Mouse (Mus musculus) gastrocnemius, postnatal 14 days (tissue): Measurements from ENCODE around the gene Nkx1-1. TPM values are rescaled to one million over a fixed set of nuclear protein-coding genes. Genes with fewer than 3 reads are reported as not detected.

ENCODE experiments used
- DNase-seq: peaks from one replicate; pipeline ENCODE4 v3.0.0; 2021; ENCODE audit warnings: mixed read lengths
- intact Hi-C: fragments of 180-260 bp; cut with DNase I; formaldehyde crosslinking; loops from one replicate; pipeline ENCODE4 v1.15.1; 2025; ENCODE audit warnings: low total_unique reads
- total RNA-seq, 2 experiments: library from RNA; stranded (reverse); gene quantifications; 2 replicates each; pipeline ENCODE4 v1.2.3; 2021

Gene Nkx1-1
- total RNA-seq, 2 experiments from 2014 or later = not detected

GRCm38 (mm10) chr5:33430106-33430505 is 3.7 kb downstream of the Nkx1-1 start:
- DNase-seq = no peak
- intact Hi-C loops = no loop called here

- intact Hi-C loops = no loop called here
- no peak for DNase-seq
These were observed 6.3 kb downstream of the Nkx1-1 start for GRCm38 (mm10) chr5:33427461-33427860.

- intact Hi-C loops = no loop called here
- no peak for DNase-seq
These were observed 13.5 kb downstream of the Nkx1-1 start for GRCm38 (mm10) chr5:33420313-33420712.

- intact Hi-C loops = no loop called here
- DNase-seq = no peak
These were observed 33.0 kb downstream of the Nkx1-1 start for GRCm38 (mm10) chr5:33400819-33401218.

GRCm38 (mm10) chr5:33396828-33397227 is 36.9 kb downstream of the Nkx1-1 start:
- DNase-seq = no peak
- intact Hi-C loops = loop anchor here (2.0 kb wide), 1 partner anchor 192 kb away; no protein-coding TSS in a partner anchor

GRCm38 (mm10) chr5:33395693-33396092 is 38.1 kb downstream of the Nkx1-1 start:
- intact Hi-C loops = loop anchor here (2.0 kb wide), 1 partner anchor 193 kb away; no protein-coding TSS in a partner anchor
- no peak for DNase-seq

GRCm38 (mm10) chr5:33393803-33394202 is 40.0 kb downstream of the Nkx1-1 start:
- DNase-seq = peak; percentile 67
- intact Hi-C loops = loop anchor here (2.0 kb wide), 1 partner anchor 51 kb away; no protein-coding TSS in a partner anchor

GRCm38 (mm10) chr5:33387550-33387949 is 46.2 kb downstream of the Nkx1-1 start:
- intact Hi-C loops = loop anchor here (10.0 kb wide), 1 partner anchor 183 kb away; no protein-coding TSS in a partner anchor
- no peak for DNase-seq

Other genes with a start within 250 kb of the Nkx1-1 start
- 10 to 100 TPM in 1 of 2 experiments, 1 to 10 TPM in 1; 3.5 to 12.3 TPM for gene Spon2, start 215.5 kb downstream of the Nkx1-1 start, total RNA-seq
- gene Ctbp1, start 159.0 kb downstream of the Nkx1-1 start, total RNA-seq = 100 to 1,000 TPM; 184 to 200 TPM
- gene Maea, start 98.5 kb downstream of the Nkx1-1 start, total RNA-seq = 10 to 100 TPM; 64.9 to 65.0 TPM
- 1 to 10 TPM; 3.2 to 3.6 TPM for gene Uvssa, start 55.4 kb downstream of the Nkx1-1 start, total RNA-seq
- gene Fam53a, start 195.7 kb upstream of the Nkx1-1 start, total RNA-seq = 10 to 100 TPM; 52.5 to 57.0 TPM
- gene Gm9903, start 195.9 kb upstream of the Nkx1-1 start, total RNA-seq = 1 to 10 TPM in 1 of 2 experiments, under 1 TPM in 1; 0.62 to 1.0 TPM
- gene Slbp, start 218.6 kb upstream of the Nkx1-1 start, total RNA-seq = 10 to 100 TPM; 11.8 to 13.0 TPM
- 1 to 10 TPM; 6.4 to 6.8 TPM for gene Tacc3, start 224.2 kb upstream of the Nkx1-1 start, total RNA-seq
- 10 to 100 TPM; 10.5 to 10.9 TPM for gene Tmem129, start 224.4 kb upstream of the Nkx1-1 start, total RNA-seq